Mouse (Mus musculus) MN1 (cell line): ENCODE measurements around the gene Slc43a3.

Experiments
- DNase-seq: peaks from one replicate; pipeline ENCODE4 v3.0.0-alpha.2; 2016; ENCODE audit warnings: low spot score

Gene Slc43a3

GRCm38 (mm10) chr2:84980188-84980587 is 43.8 kb downstream of the Slc43a3 start, which contains the start of gene Prg2:
Gene Prg2 (plus strand): TSS chr2:84980461.
- no peak for DNase-seq

DNA sequence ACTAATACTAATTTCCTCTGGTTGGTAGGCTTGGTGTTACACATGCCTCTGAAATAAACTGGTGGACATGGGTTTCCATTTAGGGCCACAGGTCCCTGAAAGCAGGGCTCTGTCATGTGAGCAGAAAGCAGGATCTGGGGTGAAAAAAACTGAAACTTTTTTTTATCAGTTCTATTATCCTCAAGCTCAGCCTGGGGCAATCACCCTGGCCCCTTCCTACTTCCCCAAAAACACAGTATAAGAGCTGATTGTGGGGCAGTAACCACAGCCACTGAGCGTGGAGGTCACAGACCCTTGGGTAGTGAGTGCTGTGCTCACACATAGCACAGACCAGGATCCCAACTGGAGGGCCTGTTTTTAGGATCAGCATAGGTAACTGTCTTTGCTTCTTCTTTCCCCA is 51.6 kb downstream of the Slc43a3 start, which contains the start of gene Prg3:
Gene Prg3 (plus strand): TSS at position 286 of the 400 bp plus-strand sequence.
- no peak for DNase-seq

DNA sequence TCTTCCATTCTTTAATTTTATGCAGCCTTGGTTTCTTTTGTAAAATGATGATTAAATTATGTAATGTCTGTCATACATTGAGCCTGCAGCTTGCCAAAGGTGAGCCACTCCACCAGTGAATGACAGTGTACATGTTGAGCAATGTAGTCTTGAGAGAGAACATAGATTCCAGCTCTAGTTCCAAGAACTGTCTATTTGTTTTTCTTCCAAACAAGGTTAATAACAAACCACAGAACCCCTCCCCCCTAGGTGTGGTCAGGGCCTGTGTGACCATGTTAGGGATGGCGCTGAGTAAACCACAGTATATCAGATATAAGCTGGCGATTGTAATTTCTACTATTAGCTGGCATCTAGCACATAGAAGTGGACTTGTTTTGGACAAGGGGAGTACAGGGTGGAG is 60.0 kb downstream of the Slc43a3 start:
- DNase-seq, result no peak

DNA sequence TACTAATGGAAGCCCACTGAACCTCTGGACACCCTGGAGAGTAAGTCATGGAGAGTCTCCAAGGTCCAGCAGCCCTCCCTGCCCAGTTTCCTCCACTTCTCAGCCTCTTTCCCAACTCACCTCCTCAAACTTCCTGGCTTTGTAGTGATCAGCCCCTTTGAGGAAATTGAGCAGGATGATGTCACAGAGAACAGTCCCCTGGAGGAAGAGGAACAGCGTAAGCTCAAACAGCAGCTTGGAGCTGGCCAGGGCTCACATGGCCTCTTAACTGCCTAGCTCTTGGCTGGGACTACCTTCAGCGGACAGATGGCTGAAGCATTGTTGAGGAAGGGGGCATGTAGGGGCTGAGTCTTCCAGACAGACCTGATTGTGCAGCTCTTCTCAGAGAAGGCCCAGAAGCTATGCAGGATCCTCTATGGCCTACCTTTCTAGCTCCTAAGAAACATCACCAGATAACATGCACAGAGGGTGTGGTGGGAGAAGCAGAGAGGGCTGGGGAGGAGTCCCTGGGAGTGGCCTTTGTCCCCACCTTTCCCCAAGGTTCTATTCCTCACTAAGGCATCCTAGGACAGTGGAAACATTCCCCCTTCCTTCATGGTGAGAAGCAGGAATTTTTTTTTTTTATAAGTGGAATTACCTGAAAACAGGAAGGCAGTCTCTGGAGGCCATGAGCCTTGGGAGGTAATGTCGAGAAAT is 63.3 kb downstream of the Slc43a3 start:
- DNase-seq, result no peak

- no peak for DNase-seq
Measured at GRCm38 (mm10) chr2:85001497-85001896, 65.1 kb downstream of the Slc43a3 start.

DNA sequence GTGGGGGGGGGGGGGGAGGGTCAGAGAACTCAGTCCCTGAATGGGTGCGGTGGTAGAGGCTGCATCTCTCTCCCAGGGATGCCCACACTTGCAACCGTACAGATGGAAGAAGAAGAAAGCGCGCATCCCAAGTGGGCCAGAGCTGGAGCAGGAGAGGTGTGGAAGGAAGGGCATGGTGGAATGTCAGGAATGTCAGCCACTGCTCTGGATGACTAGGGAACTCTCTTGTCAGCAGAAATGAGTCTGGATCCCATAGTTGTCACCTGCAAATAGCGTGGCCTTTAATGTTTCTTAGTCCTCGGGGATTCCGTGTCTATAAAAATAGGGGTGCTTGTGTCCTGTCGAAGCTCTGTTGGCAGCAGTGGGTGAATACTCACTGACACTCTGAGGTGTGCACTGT is 66.2 kb downstream of the Slc43a3 start:
- DNase-seq, result no peak

- DNase-seq, result no peak
Measured at GRCm38 (mm10) chr2:85004341-85004740, 68.0 kb downstream of the Slc43a3 start.

DNA sequence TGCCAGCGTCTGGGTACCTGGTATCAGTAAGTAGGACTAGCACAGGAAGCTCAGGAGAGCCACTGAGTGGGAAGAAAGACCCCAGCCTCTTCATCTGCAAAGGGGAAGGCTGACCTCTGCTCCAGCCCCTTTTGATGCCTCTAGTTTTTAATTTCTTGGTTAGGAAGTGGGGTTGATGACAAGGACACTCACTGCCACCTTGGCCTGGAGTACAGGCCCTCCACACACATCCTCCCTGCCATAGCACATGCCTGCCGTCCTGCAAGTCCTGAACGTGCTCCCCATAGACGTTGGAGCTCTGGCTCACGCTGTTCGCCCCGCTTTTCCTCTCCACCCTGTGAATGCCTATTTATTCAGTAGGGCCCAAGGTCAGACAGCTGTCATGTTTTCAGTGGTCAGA is 70.2 kb downstream of the Slc43a3 start:
- DNase-seq, result no peak

DNA sequence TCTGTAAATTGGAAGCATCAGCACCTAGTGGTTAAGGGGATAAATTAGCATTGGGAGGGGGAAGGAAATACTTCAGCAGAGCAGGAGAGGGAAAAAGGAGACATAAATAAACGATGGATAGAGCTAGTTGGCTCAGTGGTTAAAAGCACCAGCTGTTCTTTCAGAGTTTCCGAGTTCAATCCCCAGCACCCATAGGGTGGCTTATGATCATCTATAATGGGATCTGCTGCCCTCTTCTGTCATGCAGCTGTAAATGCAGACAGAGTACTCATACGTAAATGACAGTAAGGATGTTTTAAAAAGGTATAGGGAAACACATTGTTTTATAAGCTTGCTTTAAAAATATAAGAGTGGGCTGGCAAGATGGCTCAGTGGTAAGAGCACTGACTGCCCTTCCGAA is 71.3 kb downstream of the Slc43a3 start:
- no peak for DNase-seq
